ENCODE assay signal across 11 mouse cellular contexts in the genomic region with DNA sequence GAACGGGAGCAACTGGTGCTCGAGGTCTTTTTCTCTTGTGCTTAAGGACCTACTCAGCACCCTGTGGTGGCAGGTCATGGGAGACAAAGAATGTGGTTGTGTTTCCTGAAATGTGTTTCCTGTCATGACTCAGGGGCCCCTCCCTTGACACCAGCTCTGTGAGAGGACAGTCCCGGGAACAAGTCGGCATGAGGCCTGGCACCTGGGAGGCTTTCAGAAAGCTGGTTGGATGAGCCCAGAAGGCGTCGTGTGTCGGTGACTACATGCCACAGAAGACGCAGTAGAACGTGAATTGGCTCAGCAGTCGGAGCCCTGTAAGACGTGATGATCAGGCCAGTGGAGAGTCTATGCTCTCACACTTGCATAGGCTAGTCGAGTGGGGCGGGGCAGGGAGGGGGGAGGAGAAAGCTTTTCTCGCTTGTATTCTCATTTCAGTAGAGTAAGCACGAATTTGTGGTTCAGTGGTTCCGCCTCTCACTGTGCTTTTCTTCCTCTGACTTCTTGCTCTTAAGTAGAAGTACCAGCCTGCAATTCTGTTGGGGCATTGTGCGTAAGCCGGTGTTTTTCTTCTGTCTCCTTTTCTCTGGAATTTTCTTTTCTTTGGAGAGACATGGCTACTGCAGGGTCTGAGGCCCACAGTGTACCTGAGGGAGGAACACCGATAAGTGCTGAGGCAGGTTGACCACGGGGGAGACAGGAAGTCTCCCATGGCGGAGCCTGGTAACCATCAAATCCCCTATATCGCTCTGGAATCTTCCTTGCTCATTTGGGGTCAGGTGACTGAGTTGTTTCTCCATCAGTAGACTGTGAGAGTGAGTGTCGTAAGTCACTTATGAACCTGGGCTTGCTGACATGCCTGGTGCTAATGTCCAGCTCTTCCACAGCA.
DNase-seq lines count a peak whose midpoint lies in the region; ATAC-seq and TF ChIP-seq lines count a peak whose summit lies in the region.
"Had no signal": no experiment of that assay in that cellular context is flagged by ENCODE, and none has a peak within 500 bp of the region (broad histone marks: within the 10 kb centered on the region; RNA-seq: fewer than 3 reads in every experiment).

No protein-coding gene starts in this region.

- no peaks in the 10 kb centered on the region for H3K9me3 ChIP-seq in heart, embryonic 15.5 days (replicated peaks)
- no peaks in the 10 kb centered on the region for H3K9me3 ChIP-seq in heart, embryonic 11.5 days (replicated peaks; ENCODE audit: control insufficient read depth, low read length)
- H3K9me3 ChIP-seq in liver, postnatal 0 days (ENCODE audit: low read length): 0 out of 2 replicates have a peak, but pooled peaks cover 2% of the 10 kb centered on the region
- H3K9me3 ChIP-seq in stomach, postnatal 0 days (ENCODE audit: control insufficient read depth, low read length): no peaks in the 10 kb centered on the region
- no peaks in the 10 kb centered on the region for H3K9me3 ChIP-seq in midbrain, embryonic 10.5 days (replicated peaks)
- H3K9me3 ChIP-seq: G1E; neural tube, embryonic 12.5 days had no signal

- ATAC-seq in heart, embryonic 15.5 days (replicated peaks; ENCODE audit: insufficient number of reproducible peaks, insufficient read depth, low FRiP score, low read depth): 0 out of 2 replicates have a peak, but pooled peaks have one; percentile 35
- no peak for ATAC-seq in heart, embryonic 11.5 days (replicated peaks; ENCODE audit: insufficient number of reproducible peaks, low FRiP score, low TSS enrichment)
- peak; percentile 78 for ATAC-seq in activated CD4-positive, CD25-positive, alpha-beta regulatory T cell, adult 4 months
- ATAC-seq in liver, postnatal 0 days: peak; percentile 78
- peak; percentile 45; the same call in 1 of the 2 replicates for ATAC-seq in stomach, postnatal 0 days (ENCODE audit: low FRiP score, low TSS enrichment)

- no peaks in the 10 kb centered on the region for H3K36me3 ChIP-seq in heart, embryonic 15.5 days
- no peaks in the 10 kb centered on the region for H3K36me3 ChIP-seq in heart, embryonic 11.5 days (ENCODE audit: control insufficient read depth, insufficient read depth, low read length)
- no peaks in the 10 kb centered on the region for H3K36me3 ChIP-seq in liver, postnatal 0 days (replicated peaks; ENCODE audit: insufficient read depth, low read length)
- H3K36me3 ChIP-seq in stomach, postnatal 0 days (ENCODE audit: control insufficient read depth, insufficient read depth, low read length): no peaks in the 10 kb centered on the region
- H3K36me3 ChIP-seq in midbrain, embryonic 10.5 days: no peaks in the 10 kb centered on the region
- H3K36me3 ChIP-seq: G1E; neural tube, embryonic 12.5 days had no signal

- H3K4me1 ChIP-seq in heart, embryonic 15.5 days (replicated peaks): no peaks in the 10 kb centered on the region
- no peaks in the 10 kb centered on the region for H3K4me1 ChIP-seq in heart, embryonic 11.5 days (ENCODE audit: control insufficient read depth, insufficient read depth, low read length)
- no peaks in the 10 kb centered on the region; the same call in 1 of the 2 replicates for H3K4me1 ChIP-seq in liver, postnatal 0 days (ENCODE audit: insufficient read depth)
- no peaks in the 10 kb centered on the region for H3K4me1 ChIP-seq in stomach, postnatal 0 days (replicated peaks; ENCODE audit: control insufficient read depth, insufficient read depth)
- 0 out of 2 replicates have a peak, but pooled peaks cover 5% of the 10 kb centered on the region for H3K4me1 ChIP-seq in midbrain, embryonic 10.5 days
- H3K4me1 ChIP-seq: neural tube, embryonic 12.5 days had no signal

- 66% methylated on average over 23 of the region's 23 CpGs for WGBS in heart, embryonic 15.5 days
- 73% methylated on average over 23 of the region's 23 CpGs for WGBS in heart, embryonic 11.5 days (ENCODE audit: insufficient replicate concordance)
- 41% methylated on average over 23 of the region's 23 CpGs for WGBS in liver, postnatal 0 days (ENCODE audit: insufficient replicate concordance)
- 80% methylated on average over 23 of the region's 23 CpGs for WGBS in stomach, postnatal 0 days
- 87% methylated on average over 23 of the region's 23 CpGs for WGBS in midbrain, embryonic 10.5 days

- no peak overlapping the region for H3K4me3 ChIP-seq in heart, embryonic 15.5 days
- H3K4me3 ChIP-seq in heart, embryonic 11.5 days (ENCODE audit: low read depth, low read length): no peak overlapping the region
- no peak overlapping the region for H3K4me3 ChIP-seq in liver, postnatal 0 days (ENCODE audit: low read depth, low read length)
- H3K4me3 ChIP-seq in stomach, postnatal 0 days (ENCODE audit: low read depth, low read length): no peak overlapping the region
- H3K4me3 ChIP-seq in midbrain, embryonic 10.5 days: no peak overlapping the region
- H3K4me3 ChIP-seq: neural tube, embryonic 12.5 days had no signal

- DNase-seq in liver, postnatal 0 days: peak; percentile 51
- DNase-seq in stomach, postnatal 0 days (ENCODE audit: low spot score): no peak
- DNase-seq in midbrain, embryonic 10.5 days (ENCODE audit: low spot score): no peak
- DNase-seq in embryo, embryonic 10 days (ENCODE audit: low spot score): no peak
- DNase-seq in cerebellum, adult 18-20 months: no peak
- DNase-seq: cerebellum, postnatal 25 days had no signal

- H3K9ac ChIP-seq in heart, embryonic 15.5 days: no peak overlapping the region
- no peak overlapping the region for H3K9ac ChIP-seq in heart, embryonic 11.5 days (ENCODE audit: low read depth, low read length)
- no peak overlapping the region for H3K9ac ChIP-seq in liver, postnatal 0 days (replicated peaks)
- H3K9ac ChIP-seq in stomach, postnatal 0 days (ENCODE audit: low read length): no peak overlapping the region
- H3K9ac ChIP-seq: neural tube, embryonic 12.5 days had no signal

- no peak for TF ChIP-seq EP300 in liver, postnatal 0 days (IDR thresholded peaks at IDR 0.05; ENCODE audit: low read depth)
- no peak for TF ChIP-seq EP300 in stomach, postnatal 0 days (optimal IDR thresholded peaks at IDR 0.05)

- H3K4me2 ChIP-seq in heart, embryonic 15.5 days: no peak overlapping the region
- no peak overlapping the region for H3K4me2 ChIP-seq in heart, embryonic 11.5 days
- H3K4me2 ChIP-seq in liver, postnatal 0 days (ENCODE audit: low read depth, low read length): peak overlapping the region; percentile 58
- H3K4me2 ChIP-seq in stomach, postnatal 0 days (replicated peaks; ENCODE audit: low read depth): no peak overlapping the region
- H3K4me2 ChIP-seq: neural tube, embryonic 12.5 days had no signal

- H3K27me3 ChIP-seq in heart, embryonic 15.5 days: no peaks in the 10 kb centered on the region
- no peaks in the 10 kb centered on the region for H3K27me3 ChIP-seq in heart, embryonic 11.5 days (ENCODE audit: control insufficient read depth, insufficient read depth, low read length)
- no peaks in the 10 kb centered on the region for H3K27me3 ChIP-seq in liver, postnatal 0 days (ENCODE audit: insufficient read depth, low read length)
- no peaks in the 10 kb centered on the region for H3K27me3 ChIP-seq in stomach, postnatal 0 days (ENCODE audit: control insufficient read depth, insufficient read depth, low read length)
- no peaks in the 10 kb centered on the region for H3K27me3 ChIP-seq in midbrain, embryonic 10.5 days (ENCODE audit: low read depth, poor library complexity, severe bottlenecking)
- H3K27me3 ChIP-seq: neural tube, embryonic 12.5 days had no signal

- no peak for TF ChIP-seq CTCF in liver, postnatal 0 days (IDR thresholded peaks at IDR 0.05; ENCODE audit: low read depth)
- TF ChIP-seq CTCF in stomach, postnatal 0 days (IDR thresholded peaks at IDR 0.05; ENCODE audit: low read depth): no peak

- no peak overlapping the region for H3K27ac ChIP-seq in heart, embryonic 15.5 days
- no peak overlapping the region for H3K27ac ChIP-seq in heart, embryonic 11.5 days (ENCODE audit: low read depth, low read length)
- peak overlapping the region; percentile 24; the same call in 1 of the 2 replicates for H3K27ac ChIP-seq in liver, postnatal 0 days (ENCODE audit: low read depth)
- 0 out of 2 replicates have a peak overlapping the region, but pooled peaks have one; percentile 8 for H3K27ac ChIP-seq in stomach, postnatal 0 days (replicated peaks)
- H3K27ac ChIP-seq in midbrain, embryonic 10.5 days (replicated peaks): no peak overlapping the region
- H3K27ac ChIP-seq: neural tube, embryonic 12.5 days had no signal

Comparison
In these comparisons a context has a peak if more than half of its experiments do, and no peak if none do; other contexts are left out.
1. H3K27ac ChIP-seq: peak in liver, postnatal 0 days (single experiment) and stomach, postnatal 0 days (single experiment); none in heart, embryonic 15.5 days (single experiment), heart, embryonic 11.5 days (single experiment) and midbrain, embryonic 10.5 days (single experiment).